Mouse (Mus musculus): Measurements from ENCODE around the gene Mroh2a.

GRCm38 (mm10) chr1:88206843-88207479 lies 19.8 kb upstream of the Mroh2a start:
- TF ChIP-seq CTCF (IDR thresholded peaks at IDR 0.05; ENCODE audit: borderline replicate concordance, control insufficient read depth, extremely low read depth, insufficient read depth, low read length, poor library complexity): no peak
- TF ChIP-seq POLR2A (IDR thresholded peaks at IDR 0.05; ENCODE audit: control insufficient read depth, extremely low read depth, insufficient read depth, low read length, poor library complexity): no peak

Data from thymus, adult 2 months (tissue).